Mouse (Mus musculus) erythroblast, adult 5-6 weeks (primary cell): ENCODE measurements around the gene Ift57. TPM values are rescaled to one million over a fixed set of nuclear protein-coding genes. Genes with fewer than 3 reads are reported as not detected.

Experiments
- ATAC-seq: replicated peaks from 2 replicates; pipeline ENCODE4 v1.8.0; 2016; ENCODE audit warnings: moderate number of reproducible peaks, mild to moderate bottlenecking, moderate TSS enrichment, inconsistent platforms; ENCODE audit not compliant: poor library complexity, low FRiP score, severe bottlenecking
- total RNA-seq, 2 experiments: library from RNA; stranded (forward) in 1 of 2; stranded (reverse) in 1 of 2; fragments of 150-400 nt in 1 of 2; fragments of 200-764, 138-1000 nt in 1 of 2; gene quantifications; 2 replicates each; pipeline versions ENCODE4 v1.2.3 to v1.2.4; 2015 to 2017; ENCODE audit warnings: low replicate concordance in 2 of 2

The Ift57 gene
- total RNA-seq (2015; ENCODE audit: low replicate concordance) = 41.8 and 77.4 TPM in 2 replicates
- total RNA-seq (2017; ENCODE audit: low replicate concordance) = 60.3 and 96.7 TPM in 2 replicates

DNA sequence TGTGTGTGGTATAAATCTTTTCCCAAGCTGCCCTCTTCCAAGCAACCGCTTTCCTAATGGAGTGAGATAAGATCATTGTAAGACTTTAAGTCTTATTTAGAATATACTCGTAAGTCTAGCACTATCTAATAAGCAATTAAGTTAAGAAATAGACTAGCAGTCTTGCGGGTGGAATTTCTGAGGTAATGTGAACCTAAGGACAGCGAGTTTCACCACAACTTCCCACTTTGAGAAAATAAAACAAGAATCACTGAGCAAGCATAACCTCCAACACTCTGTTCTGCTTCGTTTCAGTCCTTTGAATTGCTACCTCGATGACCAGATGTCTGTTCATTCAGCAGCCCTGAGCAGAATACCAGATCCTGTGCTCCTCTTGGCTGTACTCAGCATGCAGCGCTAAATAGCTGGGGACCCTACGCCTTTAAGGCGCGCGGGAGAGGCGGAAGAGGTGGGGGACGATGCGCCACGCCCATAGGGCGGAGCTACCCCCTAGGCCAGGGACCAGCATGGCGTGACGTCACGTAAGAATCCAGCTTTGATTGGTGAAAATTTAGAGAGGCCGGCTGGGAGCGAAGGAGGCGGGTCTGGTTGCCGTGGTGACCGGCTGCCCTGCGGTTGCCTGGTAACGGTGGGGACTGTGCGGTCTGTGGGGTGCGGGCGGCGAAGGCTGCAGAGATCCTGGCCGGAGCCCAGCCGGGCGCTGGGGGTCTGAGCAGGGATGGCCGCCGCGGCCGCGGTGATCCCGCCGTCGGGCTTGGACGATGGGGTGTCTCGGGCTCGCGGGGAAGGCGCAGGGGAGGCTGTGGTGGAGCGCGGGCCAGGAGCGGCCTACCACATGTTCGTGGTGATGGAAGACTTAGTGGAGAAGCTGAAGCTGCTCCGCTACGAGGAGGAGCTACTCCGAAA is at the start of gene Ift57:
Ift57 (plus strand) TSS at position 614 of the 906 bp plus-strand sequence.
- ATAC-seq = peak; percentile 99

DNA sequence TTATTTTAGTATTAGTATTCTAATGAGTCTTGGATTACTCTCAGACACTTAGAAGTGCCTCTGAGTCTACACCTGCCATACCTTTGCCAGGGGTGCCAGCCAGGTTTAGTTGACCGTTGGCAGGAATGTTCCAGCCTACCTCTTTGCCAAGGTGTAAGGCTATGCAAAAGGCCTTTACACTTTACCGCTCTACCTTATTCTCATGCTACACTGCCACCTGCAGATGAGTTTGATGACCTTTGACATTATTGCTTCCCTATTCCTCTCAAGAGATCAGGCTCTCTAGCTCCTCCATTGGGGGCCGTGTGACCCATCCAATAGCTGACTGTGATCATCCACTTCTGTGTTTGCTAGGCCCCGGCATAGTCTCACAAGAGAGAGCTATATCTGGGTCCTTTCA is 41.9 kb upstream of the Ift57 start:
- ATAC-seq = no peak

GRCm38 (mm10) chr16:49658029-49658428 is 41.0 kb upstream of the Ift57 start:
- ATAC-seq = no peak

DNA sequence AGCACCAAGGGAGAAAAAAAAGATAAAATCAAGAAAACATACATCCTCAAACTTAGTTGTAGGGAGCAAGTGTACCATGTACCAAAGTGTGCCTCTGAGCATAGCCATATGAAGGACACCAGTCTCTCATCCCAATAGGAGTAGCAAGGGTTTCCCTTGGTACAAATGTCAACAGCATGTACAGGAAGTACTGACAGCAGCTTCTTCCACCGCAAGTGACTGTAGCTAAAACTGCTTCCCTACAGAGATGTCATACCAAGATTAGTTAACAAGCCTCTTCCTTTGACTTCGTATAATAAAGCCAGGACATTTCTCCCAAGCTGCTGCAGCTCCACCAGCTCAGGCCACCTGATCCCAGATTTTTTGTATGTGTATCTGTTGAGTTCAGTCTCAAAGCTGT is 39.9 kb upstream of the Ift57 start:
- no peak for ATAC-seq

DNA sequence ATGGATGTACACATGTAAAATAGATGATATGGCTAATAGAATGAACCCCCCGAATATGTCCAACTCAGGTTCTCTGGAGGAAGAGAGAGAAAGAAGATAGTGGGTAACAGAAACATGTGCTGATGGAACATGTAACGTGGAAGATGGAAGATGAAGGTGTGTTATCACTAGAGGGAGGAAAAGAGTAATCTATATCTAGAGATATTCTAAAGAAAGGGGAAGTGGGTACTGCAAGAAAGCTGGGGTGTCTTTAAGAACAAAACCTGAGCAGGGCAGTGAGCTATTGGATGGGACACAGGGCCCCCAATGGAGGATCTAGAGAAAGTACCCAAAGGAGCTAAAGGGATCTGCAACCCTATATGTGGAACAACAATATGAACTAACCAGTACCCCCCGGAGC is 38.9 kb upstream of the Ift57 start:
- ATAC-seq = no peak

DNA sequence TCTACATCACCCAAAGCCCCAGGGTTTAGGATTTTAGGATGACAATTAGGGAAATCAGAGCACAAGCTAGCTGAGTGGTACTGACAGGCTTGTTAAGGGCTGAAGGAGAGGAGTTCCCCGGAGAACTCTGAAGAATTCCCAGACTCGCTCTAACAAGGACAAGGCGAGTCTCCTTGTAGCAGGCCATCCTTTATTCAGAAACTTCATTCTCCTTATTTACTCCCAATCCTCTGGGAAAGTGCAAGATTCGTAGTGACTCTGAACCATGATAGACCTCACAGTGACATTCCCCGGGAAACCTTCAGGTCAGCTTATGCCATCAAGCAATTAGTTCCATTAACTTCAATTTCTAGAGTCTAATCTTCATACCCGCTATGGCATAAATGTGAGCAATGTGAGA is 36.8 kb upstream of the Ift57 start:
- no peak for ATAC-seq

- ATAC-seq = no peak
Observed at GRCm38 (mm10) chr16:49664677-49665076, 34.4 kb upstream of the Ift57 start.

DNA sequence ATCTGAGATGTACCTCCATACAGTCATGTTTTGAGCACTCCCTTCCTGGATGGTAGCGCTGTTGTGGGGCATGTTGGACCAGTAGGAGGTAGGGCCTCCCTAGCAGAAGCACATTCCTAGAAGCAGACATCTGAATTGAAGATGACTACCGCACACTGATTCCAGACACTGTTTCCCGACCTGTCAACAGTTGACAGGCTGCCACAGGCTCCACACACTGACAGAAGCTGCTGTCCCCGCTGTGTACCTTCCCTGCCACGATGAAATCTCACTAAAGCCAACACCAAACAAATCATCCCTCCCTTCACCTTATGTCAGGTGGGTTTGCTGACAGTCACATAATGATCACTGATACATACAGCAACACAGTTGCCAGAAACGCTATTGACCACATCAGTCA is 19.4 kb upstream of the Ift57 start:
- ATAC-seq = no peak

DNA sequence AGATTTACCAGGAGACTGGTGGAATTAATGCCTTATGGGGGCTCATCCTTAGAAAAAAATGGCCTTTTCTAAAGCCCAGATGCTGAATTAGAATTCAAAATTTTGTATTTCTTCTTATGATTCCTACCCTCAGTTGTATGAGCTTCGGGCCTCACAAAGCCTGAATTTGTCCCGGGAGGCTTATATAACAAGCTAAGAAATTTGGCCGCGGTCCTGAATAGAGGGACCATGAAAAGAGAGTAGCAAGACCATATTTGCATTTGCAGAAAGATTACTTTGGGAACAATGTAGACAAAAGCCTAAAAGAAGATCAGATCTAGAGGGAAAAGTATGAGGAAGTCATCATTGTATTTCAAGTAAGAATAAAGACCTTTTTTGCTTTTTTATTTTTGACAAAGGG is 14.1 kb upstream of the Ift57 start:
- ATAC-seq = no peak

DNA sequence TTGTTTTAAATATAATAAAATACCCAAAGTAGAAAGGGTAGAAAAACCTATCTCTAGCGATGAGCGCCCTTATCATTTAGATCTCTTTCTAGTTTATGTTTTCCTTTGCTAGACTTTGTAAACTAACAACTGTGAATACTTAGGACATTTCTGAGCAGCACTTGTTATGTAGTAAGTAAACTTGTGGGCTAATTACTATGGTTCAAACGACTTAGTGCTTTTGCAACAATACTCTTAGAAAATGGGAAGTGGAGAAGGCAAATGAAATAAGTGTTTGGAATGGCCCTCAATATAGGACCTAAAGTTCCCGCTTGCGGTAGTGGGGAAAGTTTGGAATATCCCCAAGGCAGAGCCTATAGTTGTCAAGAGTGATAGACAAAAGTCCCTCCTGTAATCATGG is 788 bp downstream of the Ift57 start:
- no peak for ATAC-seq

GRCm38 (mm10) chr16:49708074-49708473 is 9.0 kb downstream of the Ift57 start:
- no peak for ATAC-seq

DNA sequence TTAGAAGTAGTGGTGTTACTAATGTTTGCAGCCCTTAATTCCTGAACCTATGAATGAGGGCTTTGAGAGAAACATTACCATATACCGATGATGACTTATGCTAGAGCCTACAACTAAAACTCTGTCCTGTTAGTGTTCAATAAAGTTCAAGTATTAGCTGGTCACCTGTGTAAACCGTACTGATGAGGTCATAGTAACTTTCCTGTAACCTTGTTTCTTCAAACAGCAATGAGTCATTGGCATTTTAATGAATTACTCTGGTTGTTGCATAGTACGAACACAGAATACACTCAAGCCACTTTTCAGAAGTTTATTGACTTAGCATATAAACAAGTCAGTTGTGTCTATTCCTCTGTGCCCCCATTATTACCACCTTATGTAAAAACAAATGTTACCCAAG is 11.2 kb downstream of the Ift57 start:
- ATAC-seq = no peak

- ATAC-seq = 0 out of 2 replicates have a peak, but pooled peaks have one; percentile 39
Observed at GRCm38 (mm10) chr16:49713302-49713701, 14.3 kb downstream of the Ift57 start.

- ATAC-seq = peak; percentile 54
Observed at GRCm38 (mm10) chr16:49720671-49721070, 21.6 kb downstream of the Ift57 start.

- ATAC-seq = no peak
Observed at GRCm38 (mm10) chr16:49721678-49722077, 22.6 kb downstream of the Ift57 start.

DNA sequence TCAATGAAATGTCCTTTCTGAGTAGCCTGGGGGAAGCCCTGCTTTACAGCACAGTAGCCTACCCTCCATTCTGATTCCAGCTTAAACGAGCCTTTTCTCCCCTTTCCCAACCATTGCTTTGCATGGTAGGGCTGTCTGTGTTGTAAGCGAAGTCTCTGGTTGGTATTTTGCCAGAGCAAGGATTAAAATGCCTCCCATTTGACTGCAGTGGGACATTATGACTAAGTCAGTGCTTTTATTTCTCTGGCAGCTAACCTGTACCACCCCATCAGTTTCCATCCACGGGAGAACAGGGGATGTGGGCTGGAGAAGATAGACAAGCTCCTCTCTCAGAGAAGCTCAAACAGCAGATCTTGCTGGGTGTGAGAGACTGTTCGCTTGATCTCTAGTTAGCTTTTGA is 24.2 kb downstream of the Ift57 start:
- no peak for ATAC-seq

- no peak for ATAC-seq
Observed at GRCm38 (mm10) chr16:49724232-49724631, 25.2 kb downstream of the Ift57 start.

DNA sequence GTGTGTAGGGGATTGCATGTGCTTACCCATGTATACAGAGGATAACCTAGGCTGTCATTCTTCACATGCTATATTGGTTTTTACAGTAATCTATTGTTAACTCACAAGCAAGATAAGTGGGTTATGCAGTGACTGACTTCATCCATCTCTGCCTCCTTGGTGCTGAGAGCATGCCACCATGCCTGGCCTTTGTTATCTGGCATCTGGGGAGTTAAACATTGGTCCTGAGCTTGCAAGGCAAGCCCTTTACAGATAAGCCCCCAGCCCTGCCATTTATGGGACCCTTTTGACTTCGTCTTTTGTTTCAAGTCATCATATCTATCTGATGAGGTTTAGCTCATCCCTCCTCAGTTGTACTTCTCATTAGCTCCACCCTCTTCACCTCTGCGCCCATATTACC is 25.9 kb downstream of the Ift57 start:
- no peak for ATAC-seq

- no peak for ATAC-seq
Observed at GRCm38 (mm10) chr16:49725446-49725845, 26.4 kb downstream of the Ift57 start.

- ATAC-seq = peak; percentile 26; the same call in 1 of the 2 replicates
Observed at GRCm38 (mm10) chr16:49726216-49726615, 27.2 kb downstream of the Ift57 start.

DNA sequence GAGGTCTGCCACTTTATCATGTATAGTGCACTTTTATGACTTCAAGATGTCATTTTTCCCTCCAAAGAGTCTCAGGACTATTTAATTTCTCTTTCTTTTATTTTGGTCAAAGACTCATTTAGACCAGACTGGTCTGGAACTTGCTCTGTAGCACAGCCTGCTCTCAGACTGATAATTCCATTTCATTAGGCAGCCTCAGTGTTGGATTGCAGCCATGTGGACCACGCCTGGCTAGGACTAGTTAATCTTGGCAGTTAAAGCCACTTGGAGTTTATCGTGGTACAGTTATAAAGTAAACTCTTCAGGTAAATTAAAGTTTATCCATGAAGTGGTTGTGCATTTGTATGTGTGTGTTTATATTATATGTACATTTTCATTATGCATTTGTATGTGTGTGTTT is 27.7 kb downstream of the Ift57 start:
- ATAC-seq = peak; percentile 98

DNA sequence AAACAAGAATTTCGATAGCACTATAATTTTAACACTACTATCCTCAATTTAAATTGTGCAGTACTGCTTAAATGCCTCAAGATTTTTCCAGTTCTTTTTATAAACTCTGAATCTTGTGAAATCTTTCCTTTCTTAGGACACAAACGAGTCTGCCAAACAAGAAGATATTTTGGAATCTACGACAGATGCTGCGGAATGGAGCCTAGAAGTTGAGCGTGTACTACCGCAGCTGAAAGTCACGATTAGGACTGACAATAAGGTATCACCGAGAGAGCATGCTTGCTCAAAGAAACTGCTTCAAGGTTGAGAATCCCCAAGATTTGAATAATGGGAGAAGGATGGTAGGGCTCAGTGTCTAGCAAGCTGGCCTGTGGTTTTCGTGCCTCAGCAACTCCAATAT is 37.5 kb downstream of the Ift57 start:
- no peak for ATAC-seq
